Mouse (Mus musculus): ENCODE data around the gene Cep72. TPM values are rescaled to one million over a fixed set of nuclear protein-coding genes. Genes with fewer than 3 reads are reported as not detected.
"Not testable (repeated sequence)": the region's sequence is repeated elsewhere in the genome, so short reads cannot be mapped to it uniquely, and the experiment has no call there.

The Cep72 gene
- 10 to 100 TPM in 1 of 2 experiments, 1 to 10 TPM in 1; 8.9 to 10.7 TPM for total RNA-seq (2021)
- long read RNA-seq, experiment 1, full-length matches to known transcripts = 3 of 8 reads
- long read RNA-seq, experiment 1, partial matches to known transcripts = 1 of 8 reads
- long read RNA-seq, experiment 1, other reads (novel, unspliced or antisense) = 4 of 8 reads
- long read RNA-seq, experiment 2, partial matches to known transcripts = 3 of 14 reads
- long read RNA-seq, experiment 2, other reads (novel, unspliced or antisense) = 8 of 14 reads

DNA sequence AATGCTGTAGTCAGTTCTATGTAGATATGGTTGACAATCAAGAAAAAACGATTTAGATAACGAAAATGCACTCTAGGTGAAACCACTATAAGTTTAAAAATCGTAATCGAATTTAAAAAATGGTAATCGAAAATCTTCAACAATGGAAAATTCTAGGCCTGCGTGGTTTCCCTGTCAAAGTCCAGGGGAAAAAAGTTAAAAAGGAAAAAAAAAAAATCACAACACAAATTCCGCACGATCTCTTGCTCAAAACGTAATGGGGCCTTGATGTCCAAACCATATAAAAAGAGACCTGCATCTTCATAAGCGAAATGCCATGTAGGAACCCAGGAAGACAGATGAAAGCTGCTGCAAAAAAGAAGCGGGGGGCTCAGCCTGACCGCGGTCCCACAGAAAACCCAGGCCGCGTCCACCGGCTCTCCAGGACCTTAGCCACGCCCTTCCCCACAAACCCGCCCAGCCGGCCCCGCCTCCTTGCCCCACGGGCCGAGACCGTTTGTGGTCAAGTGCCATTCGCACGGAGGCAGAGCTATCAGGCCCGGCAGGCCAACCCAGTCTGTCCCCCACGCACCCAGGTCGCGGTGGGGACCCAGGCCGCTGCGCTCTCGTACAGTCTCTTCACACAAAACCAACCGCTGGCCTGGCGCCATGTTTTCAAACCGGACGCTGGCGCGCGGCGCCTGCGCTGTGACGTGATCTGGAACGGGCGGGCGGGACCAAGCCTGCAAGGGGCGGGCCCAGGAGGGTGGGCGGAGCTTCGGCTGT lies at the start of gene Cep72:
Gene Cep72, minus strand, starts transcription at position 687 of the 765 bp plus-strand sequence.
- peak; percentile 90 to 93 for DNase-seq (ENCODE audit: low spot score in 2 of 2)

DNA sequence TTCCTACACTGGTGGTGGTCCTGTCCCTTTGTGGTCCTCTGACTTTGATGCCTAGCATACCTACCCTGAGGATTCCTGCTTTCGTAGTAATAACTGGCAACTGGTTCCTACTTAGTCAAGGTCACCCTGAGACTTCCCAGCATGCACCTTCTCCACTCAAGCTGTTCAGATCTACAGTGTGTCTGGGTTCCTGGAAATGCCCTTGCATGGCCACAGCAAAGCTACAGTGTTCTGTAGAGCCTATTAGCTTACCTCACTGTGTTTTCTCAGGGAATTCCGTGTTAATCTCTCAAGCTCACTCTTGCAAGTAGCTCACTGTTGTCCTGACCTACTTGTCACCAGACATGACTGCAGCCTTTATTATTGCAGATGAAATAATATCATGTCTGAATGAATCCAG lies 45.3 kb upstream of the Cep72 start:
- DNase-seq (ENCODE audit: low spot score in 2 of 2) = no peak

DNA sequence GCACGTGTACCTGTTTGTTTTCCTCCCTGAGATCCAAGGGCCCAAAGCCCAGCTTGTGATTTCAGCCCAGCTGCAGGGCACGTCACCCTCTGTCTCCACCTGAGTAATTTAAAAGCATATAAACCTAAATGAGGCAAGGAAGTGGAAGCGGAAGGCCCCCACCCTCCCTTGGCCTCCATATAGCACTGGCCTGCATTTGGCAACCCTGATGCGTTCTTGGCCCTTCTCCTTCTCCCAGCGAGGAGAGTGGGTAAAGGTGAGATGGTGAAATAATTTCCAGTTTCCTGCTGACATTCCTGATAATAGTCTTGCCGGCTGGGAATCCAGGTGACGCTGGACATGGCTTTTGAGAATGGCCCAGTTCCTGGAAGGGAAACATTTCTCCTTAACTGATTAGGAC lies 42.3 kb upstream of the Cep72 start:
- DNase-seq (ENCODE audit: low spot score in 2 of 2) = no peak

DNA sequence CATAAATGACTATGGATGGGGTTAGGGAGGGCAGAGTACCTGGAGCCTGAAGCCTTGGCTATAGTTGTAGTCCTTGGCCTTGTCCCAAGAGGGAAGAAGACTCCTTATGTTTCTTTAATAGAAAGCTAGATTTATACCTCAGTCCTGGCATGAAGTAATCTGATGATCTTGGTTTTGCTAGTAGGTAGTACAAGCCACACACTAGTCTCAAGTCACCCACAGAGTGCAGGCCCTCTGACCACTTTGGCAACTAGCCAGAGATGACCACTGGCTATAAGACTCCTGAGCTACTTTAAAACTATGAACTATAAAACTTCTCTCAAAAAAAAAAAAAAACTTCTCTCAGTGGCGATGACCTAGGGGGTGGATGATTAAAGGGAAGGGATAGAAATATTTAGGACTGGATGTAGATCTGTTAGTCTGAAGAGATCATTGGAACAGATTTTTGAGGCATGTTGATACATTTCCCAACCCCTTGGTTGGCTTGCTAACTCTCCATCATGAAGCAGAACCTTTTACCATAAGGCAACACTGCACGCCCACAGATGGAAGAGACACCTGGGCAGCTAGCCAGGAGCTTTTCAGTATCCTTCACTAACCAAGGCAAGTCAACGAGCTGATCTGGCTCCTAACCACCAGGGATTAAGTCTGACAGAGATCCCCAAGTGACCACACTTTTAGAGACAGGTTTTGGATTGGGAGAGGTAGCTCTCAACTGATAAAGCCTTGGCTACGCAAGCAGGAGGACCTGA lies 40.9 kb upstream of the Cep72 start:
- DNase-seq (ENCODE audit: low spot score in 2 of 2) = no peak

DNA sequence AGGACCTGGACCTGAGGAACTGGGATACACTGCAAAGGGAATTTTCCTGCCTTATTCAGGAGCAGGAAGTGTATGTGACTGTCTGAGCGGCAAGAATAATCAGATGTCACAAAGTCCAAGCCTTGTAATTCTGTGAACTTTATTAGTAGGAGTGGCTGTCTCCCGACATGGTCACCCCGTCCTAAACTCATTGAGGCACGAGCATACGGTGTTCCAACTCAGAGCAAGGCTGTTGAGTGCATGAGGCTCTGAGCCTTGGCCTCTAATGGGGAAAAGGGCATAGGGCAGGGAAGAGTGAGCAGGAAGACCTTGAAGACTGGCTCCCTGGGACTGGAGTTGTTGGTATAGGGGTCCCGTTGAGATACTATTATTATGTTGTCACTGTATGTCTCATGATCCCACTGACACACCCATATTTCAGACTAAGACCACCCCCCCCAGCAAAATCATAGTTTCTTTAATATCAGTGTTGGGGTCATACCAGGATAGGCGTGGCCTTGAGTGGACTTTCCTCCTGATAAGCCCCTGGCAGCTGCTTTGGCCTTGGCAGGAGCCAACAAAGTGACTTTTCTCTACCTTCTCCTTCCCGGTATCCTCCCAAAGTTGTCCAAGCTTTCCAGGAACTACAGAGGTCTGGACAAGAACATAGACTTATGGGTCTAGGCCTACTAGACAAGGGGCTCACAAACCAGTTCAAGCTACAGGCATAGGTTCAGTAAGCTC lies 40.2 kb upstream of the Cep72 start:
- DNase-seq (ENCODE audit: low spot score in 2 of 2) = no peak

DNA sequence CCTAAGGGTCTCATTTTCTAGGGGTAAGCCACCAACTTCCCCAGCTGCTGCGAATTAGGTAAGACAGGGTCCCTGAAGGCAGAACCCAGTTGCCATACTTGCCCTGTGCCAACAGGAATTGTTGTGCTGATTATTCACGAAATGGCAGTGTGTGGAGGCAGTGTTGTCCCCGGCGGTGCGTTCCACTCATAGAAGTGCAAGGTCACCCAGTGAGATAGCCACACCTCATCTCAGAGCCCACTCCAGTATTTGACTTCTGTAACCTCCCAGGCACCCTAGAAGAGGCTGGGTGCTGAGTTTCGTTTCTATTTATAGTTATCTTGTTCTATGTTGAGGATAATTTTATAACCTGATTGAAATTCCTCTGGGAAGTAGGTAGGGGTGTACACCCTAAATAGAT lies 36.8 kb upstream of the Cep72 start:
- no peak for DNase-seq (ENCODE audit: low spot score in 2 of 2)

DNA sequence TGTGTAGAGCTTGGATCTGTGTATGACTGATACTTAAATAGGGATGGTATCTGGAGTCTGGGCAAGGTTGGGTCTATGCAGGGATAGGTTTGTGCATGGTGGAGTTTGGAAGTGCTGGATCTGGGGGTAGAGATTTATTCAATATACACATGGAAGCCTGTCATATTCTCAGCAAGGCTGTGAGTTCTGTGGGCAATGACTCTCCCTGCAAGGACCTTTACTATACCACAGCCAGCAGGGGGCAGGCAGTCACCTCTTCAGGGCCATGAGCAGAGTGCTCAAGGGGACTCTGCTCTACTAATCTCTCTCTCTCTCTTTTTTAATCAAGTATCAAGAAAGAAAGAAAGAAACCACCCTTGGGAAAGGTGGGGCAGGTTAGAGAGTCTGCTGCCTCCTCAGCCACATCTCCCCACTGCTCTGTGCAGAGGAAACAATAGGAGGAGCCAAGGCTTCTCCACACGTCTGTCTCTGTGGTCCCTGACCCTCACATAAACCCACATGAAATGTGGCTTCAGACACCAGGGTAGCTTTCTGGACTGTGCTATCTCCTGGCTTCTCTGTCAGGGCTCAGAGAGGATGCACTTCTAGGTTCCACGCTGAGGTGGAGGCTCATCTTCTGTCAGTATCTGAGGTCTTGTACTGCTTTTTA lies 34.7 kb upstream of the Cep72 start:
- peak; percentile 28 to 58 for DNase-seq (ENCODE audit: low spot score in 2 of 2)

DNA sequence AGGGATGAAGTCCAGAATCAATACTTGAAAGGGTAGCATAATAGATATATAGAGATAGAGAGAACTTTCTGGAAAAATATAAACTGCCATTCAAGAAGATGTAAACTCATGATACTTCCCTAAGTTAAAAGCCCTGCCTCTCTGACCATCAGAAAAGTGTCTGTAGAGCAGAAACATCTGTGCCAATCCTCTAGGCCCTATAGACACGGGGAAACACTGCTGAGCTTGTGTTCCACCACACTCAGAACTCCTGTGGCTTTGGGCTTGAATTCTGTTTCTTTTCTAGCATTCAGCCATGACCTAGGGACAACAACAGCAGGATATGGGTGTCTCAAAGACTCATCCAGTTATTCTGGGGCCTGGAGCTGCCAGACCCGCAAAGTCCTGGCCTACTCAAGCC lies 33.8 kb upstream of the Cep72 start:
- DNase-seq (ENCODE audit: low spot score in 2 of 2) = no peak

DNA sequence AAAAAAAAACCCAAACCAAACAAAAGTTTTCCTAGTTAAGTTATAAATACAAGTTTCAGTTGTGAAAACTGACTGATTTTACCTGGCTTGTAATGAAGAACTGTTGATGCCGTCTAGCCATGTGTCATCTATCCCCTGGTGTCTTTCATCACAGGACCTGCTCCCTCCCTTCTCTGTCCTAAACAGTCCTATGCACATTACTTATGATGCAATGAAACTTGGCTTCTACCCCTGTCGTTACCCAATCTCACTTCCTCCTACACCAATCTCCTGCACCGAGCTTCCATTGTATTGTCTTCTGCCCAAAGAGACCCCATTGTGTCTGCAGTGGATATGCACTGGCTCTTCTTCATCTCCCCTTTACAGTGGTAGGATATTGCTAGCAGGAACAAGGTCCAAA lies 28.2 kb upstream of the Cep72 start:
- no peak for DNase-seq (ENCODE audit: low spot score in 2 of 2)

DNA sequence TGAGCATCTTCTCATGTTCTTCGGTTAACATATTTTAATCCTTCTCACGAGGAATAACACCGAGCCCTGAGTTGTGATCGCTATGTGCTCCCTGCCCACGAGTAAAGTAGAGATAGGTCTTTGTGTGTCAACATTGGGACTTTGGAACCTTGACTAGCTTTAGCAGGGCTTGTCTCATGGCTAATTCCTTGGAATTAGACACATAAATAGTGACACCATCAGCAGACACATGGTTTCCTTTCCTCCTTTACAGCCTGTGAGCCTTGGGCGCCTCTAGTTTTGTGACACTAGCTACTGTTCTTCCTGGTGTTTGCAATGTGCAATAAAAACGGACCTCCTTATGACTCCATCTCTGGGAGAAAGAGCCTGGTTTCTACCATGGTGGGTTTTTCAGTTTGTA lies 11.3 kb upstream of the Cep72 start:
- no peak for DNase-seq (ENCODE audit: low spot score in 2 of 2)

DNA sequence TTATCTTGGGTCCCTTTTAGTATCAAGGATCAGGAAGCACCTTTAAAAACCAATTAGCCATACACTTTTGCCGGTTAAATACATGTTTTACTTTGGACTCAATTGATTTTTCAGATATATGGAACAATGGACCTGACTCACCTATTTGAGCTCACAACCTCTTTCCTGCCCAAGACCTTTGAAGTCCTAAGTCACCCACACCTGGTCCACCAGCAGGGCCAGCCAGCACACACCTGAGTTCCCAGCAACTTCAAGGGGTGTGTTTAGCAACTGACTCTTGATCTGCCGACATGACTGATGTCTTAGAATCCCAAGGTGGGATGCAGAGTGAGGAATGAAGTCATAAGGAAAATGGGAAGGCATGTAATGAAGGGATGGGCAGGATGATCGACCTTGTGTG lies 9.6 kb upstream of the Cep72 start:
- DNase-seq (ENCODE audit: low spot score in 2 of 2) = no peak

DNA sequence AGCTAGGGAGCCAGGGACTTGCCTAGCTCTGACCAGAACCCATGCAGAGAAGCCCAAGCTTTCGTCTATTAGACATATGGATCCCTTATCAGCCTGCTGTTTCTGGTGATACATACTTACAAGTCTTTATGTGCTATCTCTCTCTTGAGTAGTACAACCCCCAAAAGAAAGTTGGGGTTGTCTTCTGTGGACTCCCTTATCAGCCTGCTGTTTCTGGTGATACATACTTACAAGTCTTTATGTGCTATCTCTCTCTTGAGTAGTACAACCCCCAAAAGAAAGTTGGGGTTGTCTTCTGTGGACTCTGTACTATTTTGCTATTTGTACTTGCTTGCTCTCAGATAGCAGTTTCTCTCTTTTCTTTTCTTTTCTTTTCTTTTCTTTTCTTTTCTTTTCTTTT lies 9.1 kb upstream of the Cep72 start:
- not testable (repeated sequence) for DNase-seq (ENCODE audit: low spot score in 2 of 2)

DNA sequence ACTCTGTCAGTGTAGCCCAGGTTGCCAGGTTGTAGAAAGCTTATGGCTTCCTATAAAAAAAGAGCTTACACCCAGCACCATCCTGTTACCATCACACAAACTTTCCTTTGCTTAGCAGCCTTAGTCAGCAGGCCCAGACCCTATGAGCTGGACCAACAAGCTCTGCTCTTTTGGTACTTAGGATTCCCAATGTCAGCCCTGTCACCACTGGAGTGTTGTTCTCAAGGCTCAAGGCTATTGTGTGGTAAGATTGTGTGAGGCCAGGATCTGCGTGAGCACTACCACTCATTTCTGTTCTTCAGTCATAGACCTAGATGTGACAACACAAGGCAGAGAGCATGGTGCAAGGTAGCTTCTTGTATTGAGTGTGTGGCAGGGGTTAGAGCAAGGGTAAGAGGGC lies 4.5 kb upstream of the Cep72 start:
- no peak for DNase-seq (ENCODE audit: low spot score in 2 of 2)

DNA sequence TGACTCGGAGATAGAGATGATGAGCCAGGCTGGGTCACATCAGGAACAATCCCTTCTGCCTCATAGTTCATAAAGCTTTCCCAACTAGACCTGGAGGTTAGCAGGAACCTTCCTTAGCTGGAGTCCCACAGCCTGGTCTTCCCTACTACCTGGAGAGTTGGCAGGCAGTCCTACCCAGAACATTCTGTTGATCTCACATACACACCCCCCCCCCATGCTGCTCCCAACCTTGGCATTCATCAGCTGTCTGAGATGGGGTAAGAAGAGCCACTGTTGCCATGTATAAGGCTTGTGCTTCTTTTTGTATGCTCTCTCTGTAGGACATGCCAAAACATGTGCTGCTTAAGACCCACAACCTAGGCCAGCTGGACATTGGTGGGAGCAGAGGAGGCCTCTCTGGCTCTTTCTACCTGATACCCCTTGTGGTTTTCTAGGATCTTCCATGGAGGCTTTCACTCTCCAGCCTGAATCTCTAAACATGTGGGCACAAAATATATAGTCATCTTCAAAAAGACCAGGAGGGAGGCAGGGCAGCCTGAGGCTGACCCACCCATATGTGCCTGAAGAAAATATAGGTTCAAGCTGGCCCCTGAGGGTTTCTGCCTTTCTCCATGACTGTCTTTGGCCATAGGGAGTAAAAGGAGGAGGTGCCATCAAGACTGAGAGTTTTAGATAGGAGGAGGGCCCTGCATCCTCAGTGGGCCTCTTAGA lies 1.4 kb upstream of the Cep72 start:
- no peak for DNase-seq (ENCODE audit: low spot score in 2 of 2)

DNA sequence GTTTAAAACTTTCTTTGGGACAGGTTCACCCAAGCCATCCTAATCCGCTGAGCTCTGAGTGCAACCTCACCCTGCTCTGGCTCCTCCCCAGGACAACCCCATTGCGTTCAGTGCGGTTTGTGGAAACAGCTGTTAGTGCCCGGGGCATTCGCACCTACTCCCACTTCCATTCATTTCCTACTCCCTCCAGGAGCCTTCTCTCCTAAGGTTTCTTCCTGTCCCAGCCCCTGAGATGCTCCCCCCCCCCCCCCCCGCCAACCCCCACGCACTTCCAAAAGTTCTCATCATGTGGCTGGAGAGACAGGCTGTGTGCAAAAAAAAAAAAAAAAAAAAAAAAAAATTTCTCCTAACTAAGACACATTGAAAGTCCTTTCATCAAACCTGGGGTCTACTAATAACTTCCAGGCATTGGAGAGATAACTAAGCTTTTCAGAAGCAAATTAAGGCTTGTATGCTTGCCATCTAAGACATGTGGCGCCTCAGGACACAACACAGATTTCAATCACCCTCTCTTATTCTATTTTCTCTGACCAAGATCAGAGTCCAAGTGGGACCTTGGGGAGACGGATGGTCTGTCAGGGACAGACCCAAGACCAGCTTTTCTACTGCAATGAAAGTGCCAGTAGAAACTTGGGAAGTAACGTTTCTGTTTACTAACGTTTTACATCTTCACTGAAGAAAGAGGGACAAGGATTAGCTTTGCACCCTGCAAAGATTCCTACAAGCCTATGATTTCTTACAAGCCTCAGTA lies 454 bp upstream of the Cep72 start:
- DNase-seq (ENCODE audit: low spot score in 2 of 2) = no peak

DNA sequence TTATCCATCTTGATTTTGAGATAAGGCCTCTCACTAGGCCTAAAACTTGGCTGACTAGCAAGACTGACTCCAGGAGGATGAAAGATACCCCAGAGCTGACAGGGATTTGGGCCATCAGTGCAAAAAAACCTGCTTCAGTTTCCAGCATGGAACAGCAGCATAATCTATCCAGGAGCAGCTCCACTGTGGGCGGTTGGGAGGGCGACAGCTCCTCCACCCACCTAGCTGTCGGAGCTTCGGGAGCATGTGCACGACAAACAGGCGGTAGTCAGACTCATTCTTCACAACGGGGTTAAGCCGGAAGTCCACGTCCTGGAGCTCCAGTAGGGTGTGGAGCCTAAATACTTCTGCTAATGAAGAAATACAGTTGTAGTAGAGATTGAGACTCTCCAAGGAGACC lies 4.0 kb downstream of the Cep72 start:
- no peak for DNase-seq (ENCODE audit: low spot score in 2 of 2)

DNA sequence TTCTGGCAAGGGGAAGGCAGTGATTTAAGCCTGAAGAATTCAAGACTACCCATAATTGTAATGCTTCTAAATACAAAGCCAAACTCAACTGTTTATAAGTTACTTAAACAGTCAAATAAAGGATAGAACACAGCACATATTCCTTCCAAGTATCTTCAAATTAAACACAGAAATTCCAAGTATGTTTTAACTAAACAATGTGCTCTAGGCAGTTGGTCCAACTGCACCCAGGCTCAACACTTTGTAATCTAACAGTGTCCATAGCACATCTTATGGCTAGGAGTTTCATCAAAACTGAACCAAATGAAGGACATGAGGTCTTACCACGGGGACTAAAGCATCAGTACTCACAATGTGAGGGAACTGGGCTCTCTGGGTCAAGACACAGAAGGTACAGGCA lies 5.9 kb downstream of the Cep72 start:
- DNase-seq (ENCODE audit: low spot score in 2 of 2) = no peak

DNA sequence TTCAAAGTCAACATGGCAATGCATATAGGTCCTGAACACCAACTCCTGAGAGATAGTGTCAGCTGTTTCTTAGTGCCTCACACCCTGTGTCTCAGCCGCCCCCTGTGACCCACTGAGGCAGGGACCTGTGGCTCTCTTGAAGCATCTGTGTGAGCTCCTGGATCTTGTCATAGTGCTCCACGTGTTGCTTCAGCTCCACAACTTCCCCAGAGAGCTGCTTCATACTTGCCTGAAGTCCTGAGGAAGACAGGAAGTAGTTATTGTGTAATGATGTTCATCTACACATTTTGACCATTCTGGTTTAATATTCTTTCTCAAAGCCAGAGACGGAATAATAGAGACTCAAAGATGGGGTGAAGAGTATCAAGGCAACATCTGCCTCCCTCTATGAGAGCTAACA lies 22.2 kb downstream of the Cep72 start:
- no peak for DNase-seq (ENCODE audit: low spot score in 2 of 2)

DNA sequence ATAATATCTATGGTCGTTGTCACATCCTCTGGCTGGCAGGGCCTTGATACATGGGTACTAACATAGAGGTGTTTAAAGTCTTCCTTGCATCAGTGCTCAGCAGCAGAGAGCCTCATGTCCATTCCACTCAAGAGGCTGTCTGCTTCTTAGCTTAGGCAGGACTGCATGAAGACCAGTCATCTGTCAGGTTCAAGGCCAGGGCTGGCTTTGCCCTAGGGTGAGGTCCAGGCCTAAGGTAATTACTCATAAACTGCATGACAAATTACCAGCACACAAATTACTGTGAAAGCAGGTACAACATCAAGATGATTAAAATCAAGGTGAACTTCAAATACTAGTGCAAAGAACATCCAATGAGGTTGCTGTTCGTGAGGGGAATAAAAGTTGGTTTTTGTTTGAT lies 26.3 kb downstream of the Cep72 start:
- DNase-seq (ENCODE audit: low spot score in 2 of 2) = no peak

DNA sequence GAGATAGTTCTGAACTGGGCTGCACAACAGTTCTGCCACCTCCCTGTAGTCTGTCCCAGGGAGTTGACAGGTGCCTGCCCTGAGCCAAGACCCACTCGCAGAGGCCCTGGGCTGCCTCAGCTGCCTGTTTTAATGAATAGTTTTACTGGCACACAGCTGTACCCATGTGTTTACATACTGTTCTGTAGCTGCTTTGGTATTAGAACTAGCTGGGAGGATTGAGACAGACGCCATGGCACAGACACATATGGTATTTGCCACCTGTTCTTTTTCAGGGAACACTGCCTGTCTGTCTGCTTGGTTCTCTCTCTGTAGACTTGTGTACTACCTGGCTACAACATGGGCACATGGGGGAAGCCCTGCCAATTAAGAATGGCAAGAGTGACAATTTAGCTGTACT lies 27.3 kb downstream of the Cep72 start:
- DNase-seq (ENCODE audit: low spot score in 2 of 2) = no peak
